ENCODE assay signal across 16 mouse cellular contexts in genomic region chr2:64966893-64967444, GRCm38 (mm10). TPM values are rescaled to one million over a fixed set of nuclear protein-coding genes. Genes with fewer than 3 reads are reported as not detected.
DNase-seq lines count a peak whose midpoint lies in the region; ATAC-seq and TF ChIP-seq lines count a peak whose summit lies in the region.
"Had no signal": no experiment of that assay in that cellular context is flagged by ENCODE, and none has a peak within 500 bp of the region (broad histone marks: within the 10 kb centered on the region; RNA-seq: fewer than 3 reads in every experiment).

No protein-coding gene starts in this region.

- H3K4me2 ChIP-seq in heart, embryonic 14.5 days (ENCODE audit: low read length): no peak overlapping the region
- no peak overlapping the region for H3K4me2 ChIP-seq in liver, postnatal 0 days (ENCODE audit: low read depth, low read length)
- no peak overlapping the region for H3K4me2 ChIP-seq in forebrain, embryonic 11.5 days (ENCODE audit: low read depth, low read length, severe bottlenecking)
- no peak overlapping the region for H3K4me2 ChIP-seq in hindbrain, embryonic 16.5 days (ENCODE audit: low read length)
- H3K4me2 ChIP-seq: embryonic facial prominence, embryonic 15.5 days; hindbrain, embryonic 15.5 days; limb, embryonic 15.5 days; lung, embryonic 15.5 days; neural tube, embryonic 12.5 days had no signal

- DNase-seq in heart, adult 18-20 months: no peak
- DNase-seq in liver, adult 2 months (ENCODE audit: extremely low read depth, low read depth, low spot score): no peak
- DNase-seq in liver, postnatal 0 days: no peak
- no peak for DNase-seq in forebrain, embryonic 11.5 days (ENCODE audit: low spot score)
- DNase-seq in Muller cell, postnatal 12 days (ENCODE audit: inconsistent ontology term): no peak
- DNase-seq: kidney, adult 9 months; right cerebral cortex, postnatal 4 days had no signal

- H3K79me2 ChIP-seq in liver, adult 2 months (ENCODE audit: control insufficient read depth, insufficient read depth, low read length): peaks cover 19% of the 10 kb centered on the region; the same call in 1 of the 2 replicates

- WGBS in heart, embryonic 14.5 days: 85% methylated on average over 6 of the region's 6 CpGs
- 84% methylated on average over 6 of the region's 6 CpGs for WGBS in liver, adult 2 months
- WGBS in liver, postnatal 0 days (ENCODE audit: insufficient replicate concordance): 77% methylated on average over 6 of the region's 6 CpGs
- 79% methylated on average over 6 of the region's 6 CpGs for WGBS in forebrain, embryonic 11.5 days
- WGBS in hindbrain, embryonic 16.5 days: 76% methylated on average over 6 of the region's 6 CpGs

- no peaks in the 10 kb centered on the region for H3K36me3 ChIP-seq in heart, embryonic 14.5 days (ENCODE audit: control insufficient read depth, insufficient read depth, low read length)
- no peaks in the 10 kb centered on the region for H3K36me3 ChIP-seq in liver, adult 2 months (ENCODE audit: control insufficient read depth, insufficient read depth, low read length)
- H3K36me3 ChIP-seq in liver, postnatal 0 days (replicated peaks; ENCODE audit: insufficient read depth, low read length): no peaks in the 10 kb centered on the region
- no peaks in the 10 kb centered on the region for H3K36me3 ChIP-seq in forebrain, embryonic 11.5 days (ENCODE audit: control insufficient read depth, insufficient read depth, low read length)
- H3K36me3 ChIP-seq in hindbrain, embryonic 16.5 days (ENCODE audit: control insufficient read depth, insufficient read depth, low read length): no peaks in the 10 kb centered on the region
- H3K36me3 ChIP-seq: embryonic facial prominence, embryonic 15.5 days; hindbrain, embryonic 15.5 days; limb, embryonic 15.5 days; lung, embryonic 15.5 days; neural tube, embryonic 12.5 days had no signal

- no peak for TF ChIP-seq POLR2A in liver, adult 2 months (IDR thresholded peaks at IDR 0.05; ENCODE audit: extremely low read depth, insufficient read depth, low read length)

- no peak overlapping the region for H3K4me3 ChIP-seq in heart, embryonic 14.5 days (ENCODE audit: control insufficient read depth in 1 of 2, insufficient read depth in 1 of 2, low read depth in 1 of 2, low read length in 2 of 2)
- no peak overlapping the region for H3K4me3 ChIP-seq in liver, adult 2 months (ENCODE audit: insufficient read depth, low read depth, low read length)
- H3K4me3 ChIP-seq in liver, postnatal 0 days (ENCODE audit: low read depth, low read length): no peak overlapping the region
- no peak overlapping the region for H3K4me3 ChIP-seq in forebrain, embryonic 11.5 days (ENCODE audit: low read depth, low read length)
- no peak overlapping the region for H3K4me3 ChIP-seq in hindbrain, embryonic 16.5 days (ENCODE audit: low read length)
- H3K4me3 ChIP-seq: embryonic facial prominence, embryonic 15.5 days; hindbrain, embryonic 15.5 days; limb, embryonic 15.5 days; lung, embryonic 15.5 days; megakaryocyte, embryonic 14.5 days; neural tube, embryonic 12.5 days had no signal

- H3K9me3 ChIP-seq in heart, embryonic 14.5 days (ENCODE audit: control insufficient read depth, low read length): no peaks in the 10 kb centered on the region
- H3K9me3 ChIP-seq in liver, postnatal 0 days (ENCODE audit: low read length): no peaks in the 10 kb centered on the region
- no peaks in the 10 kb centered on the region for H3K9me3 ChIP-seq in forebrain, embryonic 11.5 days (ENCODE audit: control insufficient read depth, low read length)
- no peaks in the 10 kb centered on the region for H3K9me3 ChIP-seq in hindbrain, embryonic 16.5 days (ENCODE audit: control insufficient read depth, low read length)
- H3K9me3 ChIP-seq: embryonic facial prominence, embryonic 15.5 days; hindbrain, embryonic 15.5 days; limb, embryonic 15.5 days; lung, embryonic 15.5 days; megakaryocyte, embryonic 14.5 days; neural tube, embryonic 12.5 days had no signal

- no peak overlapping the region for H3K9ac ChIP-seq in heart, embryonic 14.5 days (ENCODE audit: low read length)
- no peak overlapping the region for H3K9ac ChIP-seq in liver, adult 2 months (ENCODE audit: low read depth, low read length)
- no peak overlapping the region for H3K9ac ChIP-seq in liver, postnatal 0 days (replicated peaks)
- no peak overlapping the region for H3K9ac ChIP-seq in forebrain, embryonic 11.5 days (ENCODE audit: low read length)
- H3K9ac ChIP-seq in hindbrain, embryonic 16.5 days (ENCODE audit: low read depth, low read length): no peak overlapping the region
- H3K9ac ChIP-seq: embryonic facial prominence, embryonic 15.5 days; hindbrain, embryonic 15.5 days; limb, embryonic 15.5 days; lung, embryonic 15.5 days; neural tube, embryonic 12.5 days had no signal

- peak overlapping the region; percentile 26 to 59; a peak in 2 of 4 replicates for H3K27ac ChIP-seq in heart, embryonic 14.5 days (replicated peaks in 1 of 2; ENCODE audit: control insufficient read depth in 1 of 2, insufficient read depth in 1 of 2, low read depth in 2 of 2, low read length in 2 of 2)
- H3K27ac ChIP-seq in liver, adult 2 months (replicated peaks; ENCODE audit: insufficient read depth, low read depth, low read length): peak overlapping the region; percentile 1; the same call in 1 of the 2 replicates
- no peak overlapping the region for H3K27ac ChIP-seq in liver, postnatal 0 days (ENCODE audit: low read depth)
- H3K27ac ChIP-seq in forebrain, embryonic 11.5 days (ENCODE audit: low read depth, low read length): no peak overlapping the region
- no peak overlapping the region for H3K27ac ChIP-seq in hindbrain, embryonic 16.5 days (ENCODE audit: low read depth, low read length)
- H3K27ac ChIP-seq: embryonic facial prominence, embryonic 15.5 days; hindbrain, embryonic 15.5 days; limb, embryonic 15.5 days; lung, embryonic 15.5 days; neural tube, embryonic 12.5 days had no signal

- H3K4me1 ChIP-seq in heart, embryonic 14.5 days (ENCODE audit: control insufficient read depth in 2 of 2, insufficient read depth in 2 of 2, low read length in 2 of 2): peaks cover 11 to 28% of the 10 kb centered on the region in 2 experiments
- peaks cover 11% of the 10 kb centered on the region for H3K4me1 ChIP-seq in liver, adult 2 months (ENCODE audit: control insufficient read depth, insufficient read depth, low read length)
- no peaks in the 10 kb centered on the region; the same call in 1 of the 2 replicates for H3K4me1 ChIP-seq in liver, postnatal 0 days (ENCODE audit: insufficient read depth)
- peaks cover 2% of the 10 kb centered on the region; the same call in 1 of the 2 replicates for H3K4me1 ChIP-seq in forebrain, embryonic 11.5 days (replicated peaks; ENCODE audit: control insufficient read depth, insufficient read depth, low read length)
- 0 out of 2 replicates have a peak, but pooled peaks cover 2% of the 10 kb centered on the region for H3K4me1 ChIP-seq in hindbrain, embryonic 16.5 days (ENCODE audit: control insufficient read depth, insufficient read depth, low read depth, low read length)
- H3K4me1 ChIP-seq: hindbrain, embryonic 15.5 days; limb, embryonic 15.5 days; megakaryocyte, embryonic 14.5 days; neural tube, embryonic 12.5 days had no signal

- ATAC-seq in heart, embryonic 14.5 days (ENCODE audit: insufficient number of reproducible peaks, insufficient read depth, low FRiP score, low read depth): no peak; the same call in 1 of the 2 replicates
- no peak for ATAC-seq in liver, postnatal 0 days
- ATAC-seq in forebrain, embryonic 11.5 days (replicated peaks; ENCODE audit: low FRiP score): peak; percentile 48
- ATAC-seq in hindbrain, embryonic 16.5 days: 0 out of 2 replicates have a peak, but pooled peaks have one; percentile 28
- ATAC-seq: CD4-positive, CD25-positive, alpha-beta regulatory T cell, adult 4 months had no signal

- TF ChIP-seq CTCF in liver, adult 2 months (IDR thresholded peaks at IDR 0.05; ENCODE audit: low read depth, low read length): no peak
- TF ChIP-seq CTCF in liver, postnatal 0 days (IDR thresholded peaks at IDR 0.05; ENCODE audit: low read depth): no peak

- H3K27me3 ChIP-seq in heart, embryonic 14.5 days (ENCODE audit: control insufficient read depth, insufficient read depth, low read length): no peaks in the 10 kb centered on the region
- no peaks in the 10 kb centered on the region for H3K27me3 ChIP-seq in liver, adult 2 months (ENCODE audit: control insufficient read depth, insufficient read depth, low read length)
- H3K27me3 ChIP-seq in liver, postnatal 0 days (ENCODE audit: insufficient read depth, low read length): no peaks in the 10 kb centered on the region
- H3K27me3 ChIP-seq in forebrain, embryonic 11.5 days (ENCODE audit: control insufficient read depth, insufficient read depth, low read length): no peaks in the 10 kb centered on the region
- no peaks in the 10 kb centered on the region for H3K27me3 ChIP-seq in hindbrain, embryonic 16.5 days (replicated peaks; ENCODE audit: control insufficient read depth, insufficient read depth, low read length)
- H3K27me3 ChIP-seq: embryonic facial prominence, embryonic 15.5 days; hindbrain, embryonic 15.5 days; limb, embryonic 15.5 days; lung, embryonic 15.5 days; megakaryocyte, embryonic 14.5 days; neural tube, embryonic 12.5 days had no signal

- no peak for TF ChIP-seq EP300 in liver, postnatal 0 days (IDR thresholded peaks at IDR 0.05; ENCODE audit: low read depth)

RNA-seq across cellular contexts. Expression of gene Grb14, which starts 57.8 kb away (rescaled TPM):
- polyA plus RNA-seq in heart, embryonic 14.5 days (2014; fragmentation: Nextera tagmentation; extraction: Ambion mirVana): 114 and 119 TPM in 2 replicates
- total RNA-seq in heart, adult 18-20 months (2021): 100 to 1,000 TPM; 225 to 261 TPM
- 43.8 and 47.6 TPM in 2 replicates for total RNA-seq in liver, adult 2 months (2014; rRNA removed)
- polyA plus RNA-seq in liver, adult 2 months (2012; rRNA removed): 16.1 and 17.6 TPM in 2 replicates
- polyA plus RNA-seq in liver, postnatal 0 days (2015; fragmentation: Nextera tagmentation; extraction: Ambion mirVana): 39.9 and 45.7 TPM in 2 replicates
- polyA plus RNA-seq in forebrain, embryonic 11.5 days (2014; fragmentation: Nextera tagmentation; extraction: Ambion mirVana): 4.0 and 4.3 TPM in 2 replicates
- polyA plus RNA-seq in hindbrain, embryonic 16.5 days (2015; fragmentation: Nextera tagmentation; extraction: Ambion mirVana): 27.9 and 29.7 TPM in 2 replicates
- polyA plus RNA-seq: CD4-positive, CD25-positive, alpha-beta regulatory T cell, adult 4 months had no signal

Comparison
In these comparisons a context has a peak if more than half of its experiments do, and no peak if none do; other contexts are left out.
1. H3K27ac ChIP-seq: peak in heart, embryonic 14.5 days (2 of 2) and liver, adult 2 months (single experiment); none in liver, postnatal 0 days (single experiment), forebrain, embryonic 11.5 days (single experiment) and hindbrain, embryonic 16.5 days (single experiment).
2. ATAC-seq: peak in forebrain, embryonic 11.5 days (single experiment) and hindbrain, embryonic 16.5 days (single experiment); none in heart, embryonic 14.5 days (single experiment) and liver, postnatal 0 days (single experiment).